Mouse (Mus musculus) thymus, postnatal 10 days (tissue): ENCODE measurements around the gene Mrgprd.

Experiments used
- DNase-seq, 2 experiments: peaks; one replicate each; pipeline ENCODE4 v3.0.0; 2021; ENCODE audit warnings: low spot score in 2 of 2

Mrgprd gene

DNA sequence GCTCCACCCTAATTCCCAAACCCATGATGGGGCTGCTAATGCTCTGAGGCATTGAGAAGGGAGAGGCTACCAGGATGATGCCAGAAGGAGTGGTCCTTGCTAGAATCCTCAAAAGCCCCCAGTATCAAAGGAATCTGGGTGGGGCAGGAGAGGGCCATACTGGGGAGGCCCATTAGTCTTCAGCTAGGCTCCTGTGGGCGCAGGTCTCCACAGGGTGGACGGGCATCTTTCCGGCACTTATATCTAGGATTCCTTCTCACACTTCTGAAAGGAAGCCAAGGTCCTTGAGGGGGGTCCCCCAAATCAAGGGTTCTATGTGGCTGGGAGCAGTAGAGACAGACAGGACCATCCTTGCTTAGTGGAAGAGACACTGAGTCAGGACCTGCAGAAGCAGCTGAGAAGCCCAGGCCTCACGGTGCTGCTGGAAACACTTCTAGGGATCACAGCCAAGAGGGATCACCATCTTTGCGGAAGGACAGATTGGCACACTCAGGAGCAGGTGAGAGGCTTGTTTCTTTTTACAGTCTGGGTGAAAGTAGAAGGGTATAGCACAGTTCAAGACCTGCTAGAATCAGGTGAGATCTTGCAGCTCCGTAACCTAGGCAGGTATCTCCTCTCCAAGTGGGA, at the start of gene Mrgprd:
TSS of gene Mrgprd (plus strand) at position 51 of the 627 bp plus-strand sequence.
- no peak for DNase-seq

DNA sequence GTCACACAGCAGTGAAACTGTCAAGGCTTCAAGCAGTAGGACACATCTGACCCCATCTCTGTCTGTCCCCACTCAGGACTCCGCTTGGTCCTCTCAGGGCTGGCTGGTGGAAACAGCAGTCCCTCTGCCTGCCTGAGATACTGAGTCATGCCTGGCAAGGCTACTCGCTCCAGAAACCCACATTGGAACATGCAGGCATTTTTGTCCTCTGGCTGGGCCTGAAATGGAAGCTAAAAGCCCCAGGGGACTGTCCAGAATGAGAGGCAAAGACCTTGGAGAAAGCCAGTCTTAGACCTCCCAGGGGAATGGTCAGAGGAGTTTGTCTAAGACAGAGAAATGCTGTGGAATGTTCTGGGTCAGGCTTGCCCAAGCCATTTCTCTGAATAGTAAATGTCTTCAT, 48.6 kb upstream of the Mrgprd start:
- DNase-seq = no peak

DNA sequence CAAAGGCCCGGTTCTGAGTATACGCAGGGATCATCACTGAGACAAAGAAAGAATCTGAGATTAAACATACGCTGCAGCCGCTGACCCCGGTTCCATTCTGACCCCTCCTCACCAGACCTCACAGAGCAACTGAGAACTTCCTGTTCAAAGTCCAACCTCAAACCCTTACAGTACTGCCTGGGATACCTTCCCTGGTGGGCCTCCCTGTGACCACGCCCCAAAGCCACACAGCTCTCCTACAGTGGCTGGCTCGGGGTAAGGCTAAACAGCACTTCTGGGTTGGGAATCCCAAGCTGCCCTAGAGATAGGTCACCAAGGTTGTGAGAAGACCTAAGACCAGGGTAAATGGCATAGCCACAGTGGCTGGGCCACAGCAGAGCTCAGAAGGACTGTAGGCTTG, 45.7 kb upstream of the Mrgprd start:
- no peak for DNase-seq

DNA sequence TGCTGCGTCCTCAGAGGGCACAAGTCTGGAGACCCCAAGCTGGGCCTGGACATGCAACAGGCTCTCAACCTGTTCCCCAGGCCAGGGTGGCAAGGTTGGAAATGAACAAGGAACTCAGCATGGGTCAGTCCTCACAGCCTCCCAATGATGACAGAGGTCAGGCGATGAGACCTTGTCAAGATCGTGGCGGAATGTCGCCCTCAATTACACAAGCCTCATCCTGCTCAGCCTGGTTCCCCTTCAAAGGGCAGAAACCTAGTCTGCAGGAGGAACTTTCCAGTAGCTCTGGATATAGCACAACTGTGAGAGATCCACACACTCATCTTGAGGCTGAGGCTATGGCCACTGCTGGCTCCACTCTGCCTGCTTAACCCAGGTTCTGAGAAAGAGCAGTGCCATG, 43.7 kb upstream of the Mrgprd start:
- no peak for DNase-seq

DNA sequence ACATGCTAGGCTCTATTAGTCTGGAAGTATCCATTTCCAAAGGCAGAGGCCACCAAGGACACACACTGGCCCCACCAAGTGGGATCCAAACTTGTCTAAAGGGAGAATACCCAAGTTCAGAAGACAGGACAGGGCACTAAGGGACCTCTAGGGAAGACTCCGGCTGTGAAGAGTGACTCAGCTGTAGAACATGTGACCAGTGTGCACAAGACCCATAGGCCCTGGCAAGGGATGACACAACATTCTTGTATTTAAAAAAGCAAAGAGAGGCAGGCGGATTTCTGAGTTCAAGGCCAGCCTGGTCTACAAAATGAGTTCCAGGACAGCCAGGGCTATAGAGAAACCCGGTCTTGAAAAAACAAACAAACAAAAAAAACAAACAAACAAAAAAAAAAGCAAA, 39.1 kb upstream of the Mrgprd start:
- DNase-seq = no peak

DNA sequence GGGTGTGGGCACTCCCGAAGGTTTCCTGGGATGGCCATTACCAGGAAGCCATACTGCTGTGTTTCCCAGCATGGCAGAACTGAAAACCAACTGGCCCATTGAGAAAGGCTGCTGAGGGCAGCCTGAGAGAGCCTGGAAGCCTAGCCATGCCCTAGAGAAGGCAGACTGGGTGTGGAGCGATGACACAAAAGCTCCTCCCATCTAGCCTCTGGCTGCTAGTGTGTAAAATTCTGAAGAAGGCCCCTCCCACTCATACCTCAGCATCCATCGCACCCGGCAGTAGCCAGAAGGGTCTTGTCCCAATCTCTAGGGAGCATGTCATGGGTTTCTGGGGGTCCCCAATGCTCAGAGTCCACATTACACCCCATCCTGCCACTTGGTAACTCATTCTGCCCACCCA, 33.2 kb upstream of the Mrgprd start:
- DNase-seq = no peak

DNA sequence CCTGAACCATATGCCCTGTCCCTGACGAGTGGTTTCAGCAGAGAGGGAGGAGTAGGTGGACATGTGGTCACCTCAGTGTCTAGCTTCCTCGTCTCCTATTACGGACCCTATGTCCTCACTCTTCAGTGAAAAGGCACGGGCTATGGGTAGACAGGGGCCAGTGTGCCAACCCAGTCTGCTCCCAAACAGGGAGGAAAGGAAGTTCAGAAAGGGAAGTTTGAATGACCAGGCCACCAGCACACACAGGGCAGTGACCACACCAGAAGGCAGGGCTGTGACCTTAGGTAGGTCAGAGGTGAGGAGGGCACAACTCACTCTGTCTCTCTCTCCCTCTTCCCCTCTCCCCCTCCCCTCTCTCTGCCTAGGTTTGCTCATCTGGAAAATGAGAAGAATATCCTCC, 31.6 kb upstream of the Mrgprd start:
- no peak for DNase-seq

DNA sequence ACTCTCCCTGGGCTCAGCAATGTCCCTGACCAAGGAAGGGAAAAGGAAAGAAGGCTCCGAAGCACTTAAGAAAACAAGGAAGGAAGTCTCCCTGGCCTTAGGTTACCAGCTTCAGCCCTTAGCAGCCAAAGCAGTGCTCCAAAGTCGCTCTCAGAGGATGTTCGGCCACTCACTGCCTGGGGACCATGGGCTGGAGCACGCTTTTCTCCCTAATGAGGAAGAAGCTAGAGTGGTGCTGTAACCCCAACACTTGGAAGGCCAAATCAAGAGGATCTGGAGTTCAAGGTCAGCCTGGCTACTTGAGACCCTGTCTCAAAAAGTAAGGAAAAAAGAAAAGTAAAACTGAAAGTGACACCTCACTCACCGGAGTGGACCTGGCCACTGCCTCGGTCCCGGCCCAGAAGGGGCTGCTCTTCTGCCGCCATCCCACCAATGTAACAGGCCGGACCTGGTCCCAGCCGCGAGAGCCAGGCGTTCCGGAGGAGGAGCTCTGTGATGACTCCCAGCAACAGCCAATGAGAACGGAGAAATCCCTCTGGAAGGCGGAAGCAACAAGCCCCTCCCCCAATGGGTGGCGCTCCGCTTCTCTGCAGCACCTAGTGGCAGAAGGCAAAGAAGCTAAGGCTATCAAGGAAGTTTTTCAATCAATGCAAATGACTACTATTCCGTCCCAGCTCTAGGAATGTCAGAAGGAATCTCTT, 31.0 kb upstream of the Mrgprd start, which contains the start of gene Tpcn2:
TSS of gene Tpcn2 (minus strand) at position 525 of the 701 bp plus-strand sequence.
- peak; percentile 83 to 90 for DNase-seq

DNA sequence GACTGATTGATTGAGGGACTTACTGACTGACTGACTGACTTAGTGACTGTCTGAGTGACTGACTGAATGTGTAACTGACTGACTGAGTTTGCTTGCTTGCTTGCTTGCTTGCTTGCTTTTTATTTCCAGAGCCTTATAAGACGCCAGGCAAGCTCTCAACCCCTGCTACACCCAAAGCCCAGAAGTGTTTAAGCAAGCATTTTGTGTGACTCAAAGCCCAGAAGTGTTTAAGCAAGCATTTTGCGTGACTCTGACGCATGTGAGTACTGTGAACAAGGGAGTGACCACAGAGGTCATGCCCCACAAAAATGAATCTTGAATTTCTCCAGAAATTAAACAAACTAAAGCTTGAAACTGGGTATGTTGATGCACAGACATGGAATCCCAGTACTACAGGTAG, 30.3 kb upstream of the Mrgprd start:
- no peak for DNase-seq

DNA sequence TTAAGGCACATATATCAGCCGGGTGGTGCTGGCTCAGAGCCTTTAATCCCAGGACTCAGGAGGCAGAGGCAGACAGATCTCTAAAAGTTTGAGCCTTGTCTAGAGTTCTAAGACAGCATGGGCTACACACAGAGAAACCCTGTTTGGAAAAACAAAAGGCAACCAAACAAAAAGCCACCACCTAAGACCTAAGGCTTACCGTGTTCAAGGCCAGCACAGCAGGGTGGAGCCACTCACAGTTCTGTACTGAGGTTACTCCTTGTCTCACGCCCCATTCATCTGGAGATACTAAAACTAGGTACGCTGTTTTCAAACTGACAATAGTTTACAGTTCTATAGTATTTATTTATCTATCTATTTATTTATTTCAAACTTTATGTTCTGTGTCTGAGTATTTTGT, 29.2 kb upstream of the Mrgprd start:
- DNase-seq = no peak

DNA sequence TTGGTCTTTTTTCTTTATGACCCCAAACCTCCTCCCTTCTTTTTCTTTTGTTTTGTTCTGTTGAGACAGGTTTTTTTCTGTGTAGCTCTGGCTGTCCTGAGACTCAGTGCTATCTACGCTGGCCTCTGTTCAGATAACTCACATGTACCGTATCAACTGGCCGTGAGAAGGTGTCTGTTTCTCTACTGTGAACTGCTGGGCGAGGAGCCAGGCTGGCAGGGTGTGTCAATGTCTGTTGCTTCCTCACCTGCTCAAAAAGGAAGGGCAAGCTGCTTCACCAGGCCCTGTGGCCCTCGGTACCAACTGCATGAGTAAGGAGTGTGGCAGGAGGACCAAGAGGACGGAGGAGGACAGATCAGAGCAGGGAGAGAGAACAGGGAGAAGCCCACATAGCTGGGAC, 27.2 kb upstream of the Mrgprd start:
- DNase-seq = no peak

DNA sequence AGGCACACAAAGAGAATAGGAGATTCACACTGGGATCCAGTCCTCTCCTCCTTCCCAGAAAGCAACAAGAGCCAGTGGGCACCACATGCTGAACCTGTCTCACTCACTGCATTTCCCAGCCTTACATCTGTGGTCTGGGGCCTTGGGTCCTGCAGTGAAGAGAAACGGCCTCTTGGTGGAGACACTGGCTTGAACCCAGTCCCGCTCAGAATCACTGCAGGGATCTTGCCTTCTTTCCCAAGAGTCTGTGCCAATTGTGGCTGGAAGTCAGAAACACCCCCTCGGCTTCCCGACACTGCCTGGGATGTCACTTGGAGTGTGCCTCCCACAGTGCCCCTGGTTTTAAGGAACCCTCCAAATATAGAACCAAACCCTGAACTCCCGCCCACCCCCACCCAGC, 25.3 kb upstream of the Mrgprd start:
- no peak for DNase-seq

DNA sequence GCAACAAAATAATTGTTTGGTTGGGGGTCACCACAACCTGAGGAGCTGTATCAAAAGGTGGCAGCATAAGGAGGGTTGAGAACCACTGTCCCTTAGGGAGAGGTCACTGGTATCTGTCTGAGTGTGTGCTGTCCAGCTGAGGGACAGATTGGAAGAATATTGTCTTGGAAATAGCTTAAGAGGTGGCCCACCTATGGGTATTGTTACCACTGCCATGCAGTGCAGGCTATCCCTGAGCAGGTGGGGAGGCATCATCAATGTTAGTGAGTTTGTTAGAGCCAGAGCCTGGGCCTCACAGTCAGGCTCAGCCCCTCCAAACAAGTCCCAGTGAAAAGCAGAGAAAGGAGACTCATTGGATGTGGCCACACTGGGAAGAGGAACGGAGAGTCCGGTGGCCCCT, 22.8 kb upstream of the Mrgprd start:
- DNase-seq = no peak

DNA sequence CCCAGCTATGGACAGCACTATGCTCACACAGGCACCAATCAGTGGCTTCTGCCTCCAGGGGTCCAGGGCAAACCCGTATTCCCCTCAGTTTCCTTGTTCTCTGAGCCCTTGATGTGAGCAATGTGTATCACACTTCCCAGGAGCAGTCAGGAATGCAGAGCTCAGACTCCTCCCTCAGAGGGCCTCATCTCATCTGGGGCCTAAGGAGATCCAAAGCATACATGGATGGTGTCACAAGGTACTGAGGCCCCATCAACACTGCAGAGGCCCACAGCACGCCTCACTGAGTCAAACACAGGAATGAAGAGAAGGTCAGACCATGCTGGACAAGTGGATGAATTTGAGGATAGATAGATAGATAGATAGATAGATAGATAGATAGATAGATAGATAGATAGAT, 21.9 kb upstream of the Mrgprd start:
- DNase-seq = no peak

DNA sequence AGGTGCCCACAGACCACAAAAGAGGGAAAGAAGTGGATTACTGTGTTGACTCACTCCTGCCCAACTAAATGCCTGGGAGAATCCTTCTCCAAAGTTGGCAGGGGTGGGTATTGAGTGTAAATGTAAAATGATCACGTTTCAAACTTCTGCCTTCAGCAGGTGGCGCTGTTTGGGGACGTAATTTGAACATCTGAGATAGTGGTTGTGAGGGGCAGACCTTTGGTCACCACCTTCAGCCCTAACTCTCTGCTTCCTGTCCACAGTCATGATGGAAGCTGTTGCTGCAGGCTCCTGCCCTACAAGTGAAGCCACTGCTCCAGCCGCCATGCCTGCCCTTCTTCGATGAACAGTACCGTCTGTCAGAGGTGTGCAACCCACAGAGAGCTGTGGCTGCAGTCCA, 20.8 kb upstream of the Mrgprd start:
- DNase-seq = peak in 1 of 2 experiments; percentile 33

DNA sequence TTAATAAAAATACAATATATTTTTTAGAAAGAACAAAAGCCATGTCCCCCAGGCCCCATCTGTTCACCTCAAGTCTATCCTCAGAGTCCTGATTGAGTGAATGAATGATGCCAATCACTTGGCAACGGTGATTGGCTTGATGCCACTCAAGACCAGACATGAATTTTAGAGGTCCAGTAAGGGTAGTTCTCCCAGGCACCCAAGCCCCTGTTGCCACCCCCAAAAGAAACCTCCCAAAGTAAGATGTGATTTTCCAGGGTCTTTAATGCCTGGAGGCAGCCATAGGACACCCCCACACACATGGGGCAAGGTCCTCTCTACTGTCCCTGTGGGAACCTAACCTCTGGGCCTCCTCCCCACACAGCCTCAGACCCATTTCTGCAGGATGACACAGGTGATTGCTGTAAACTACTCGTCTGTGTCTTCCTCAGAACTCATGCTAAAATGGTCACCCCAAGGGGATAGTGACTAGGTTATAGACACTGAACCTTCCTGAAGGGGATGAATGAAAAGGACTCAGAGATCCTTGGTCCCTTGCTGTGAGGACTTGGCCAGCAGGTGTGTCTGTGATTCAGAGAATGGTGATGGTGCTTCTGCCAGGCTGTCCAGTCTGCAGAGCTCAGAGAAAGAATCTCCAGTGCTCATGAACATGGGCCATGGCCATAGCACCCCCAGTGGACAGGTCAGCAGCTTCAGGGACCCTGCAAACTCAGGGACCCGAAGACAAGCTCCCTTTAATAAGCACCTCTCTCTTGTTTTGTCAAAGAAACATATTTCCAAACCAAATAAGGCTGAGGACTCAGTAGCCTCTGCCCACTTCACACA, 15.8 kb upstream of the Mrgprd start:
- no peak for DNase-seq

DNA sequence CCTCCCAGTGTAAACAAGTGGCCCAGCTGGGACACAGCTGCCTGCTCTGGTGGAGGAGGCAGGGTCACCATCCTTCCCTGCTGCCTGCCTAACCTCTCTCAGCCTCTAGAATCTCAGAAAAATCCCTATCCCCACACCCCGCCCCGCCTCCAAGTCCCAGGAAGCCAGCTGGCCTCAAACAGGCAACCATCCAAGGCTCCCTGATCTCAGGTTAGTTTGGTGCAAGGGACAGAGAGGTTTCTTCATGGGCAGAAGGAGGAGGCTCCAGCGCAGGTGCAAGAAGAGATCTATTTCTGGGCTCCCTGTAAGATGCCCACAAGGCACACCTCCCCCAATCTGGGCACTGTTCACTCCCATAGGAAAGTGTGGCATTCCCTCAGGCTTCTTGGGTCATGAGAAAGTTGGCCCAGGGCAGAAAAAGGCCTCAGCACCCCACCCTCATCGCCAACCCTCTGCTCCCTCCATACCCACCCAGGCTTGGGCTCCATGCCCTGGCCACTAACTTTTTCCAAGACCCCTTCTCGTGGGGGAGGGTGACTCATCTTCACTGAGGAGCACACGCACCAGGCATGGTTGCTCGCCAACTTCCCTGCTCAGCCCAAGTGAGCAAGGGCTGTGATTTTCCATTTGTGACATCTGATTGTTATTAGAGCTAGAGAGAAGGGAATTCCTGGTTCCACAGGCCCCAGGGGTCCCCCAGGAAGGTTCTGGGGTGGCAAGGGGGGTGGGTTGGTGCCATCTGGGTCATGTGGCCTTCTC, 14.9 kb upstream of the Mrgprd start:
- no peak for DNase-seq

DNA sequence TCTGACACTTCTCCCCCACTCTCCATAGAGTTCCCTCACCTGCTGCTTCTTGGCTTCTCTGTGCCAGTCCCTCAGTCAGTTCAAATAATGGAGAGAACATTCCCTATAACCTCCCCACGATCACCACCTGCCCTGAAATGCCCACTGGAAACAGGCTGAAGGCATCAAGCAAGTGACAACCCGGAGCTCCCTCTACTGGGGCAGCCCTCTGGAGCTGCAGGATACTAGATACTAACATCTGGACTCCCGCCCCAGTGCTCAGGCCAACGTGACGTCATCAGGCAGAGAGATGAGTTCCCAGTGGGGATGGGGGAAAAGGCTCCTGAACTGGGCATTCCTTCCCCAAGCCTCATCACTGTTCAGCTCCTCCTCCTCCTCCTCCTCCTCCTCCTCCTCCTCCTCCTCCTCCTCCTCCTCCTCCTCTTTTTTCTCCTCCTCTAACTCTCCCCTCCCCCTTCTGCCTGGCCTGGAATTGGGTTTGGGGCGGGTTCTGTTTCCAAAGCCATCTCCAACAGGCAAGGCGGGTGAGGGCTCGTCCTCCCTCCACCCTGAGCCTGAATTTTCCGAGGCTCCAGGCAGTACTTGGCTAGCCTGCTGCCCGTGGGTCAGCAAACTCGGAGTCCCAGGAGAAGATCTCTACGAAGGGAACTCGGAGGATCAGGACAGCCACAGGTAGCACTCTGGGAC, 14.2 kb upstream of the Mrgprd start, which contains the start of gene Mrgprf:
TSS of gene Mrgprf (plus strand) at position 508 of the 687 bp plus-strand sequence.
- no peak for DNase-seq

DNA sequence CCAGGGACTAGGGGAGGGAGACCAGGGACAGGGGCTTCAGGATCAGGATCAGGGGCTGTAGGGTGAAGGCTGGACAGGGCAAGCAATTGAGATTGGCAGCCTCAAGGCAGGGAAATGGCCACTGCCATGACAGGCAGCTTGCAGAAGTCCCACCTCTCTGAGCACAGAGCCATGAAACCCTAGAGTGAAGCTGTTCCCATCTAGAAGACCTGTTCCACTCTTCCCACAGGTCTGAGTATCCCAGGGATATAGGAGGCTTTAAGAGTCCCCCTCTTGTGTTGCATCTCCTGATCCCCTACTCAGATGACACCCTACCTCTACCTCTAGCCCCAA, 13.7 kb upstream of the Mrgprd start:
- no peak for DNase-seq

DNA sequence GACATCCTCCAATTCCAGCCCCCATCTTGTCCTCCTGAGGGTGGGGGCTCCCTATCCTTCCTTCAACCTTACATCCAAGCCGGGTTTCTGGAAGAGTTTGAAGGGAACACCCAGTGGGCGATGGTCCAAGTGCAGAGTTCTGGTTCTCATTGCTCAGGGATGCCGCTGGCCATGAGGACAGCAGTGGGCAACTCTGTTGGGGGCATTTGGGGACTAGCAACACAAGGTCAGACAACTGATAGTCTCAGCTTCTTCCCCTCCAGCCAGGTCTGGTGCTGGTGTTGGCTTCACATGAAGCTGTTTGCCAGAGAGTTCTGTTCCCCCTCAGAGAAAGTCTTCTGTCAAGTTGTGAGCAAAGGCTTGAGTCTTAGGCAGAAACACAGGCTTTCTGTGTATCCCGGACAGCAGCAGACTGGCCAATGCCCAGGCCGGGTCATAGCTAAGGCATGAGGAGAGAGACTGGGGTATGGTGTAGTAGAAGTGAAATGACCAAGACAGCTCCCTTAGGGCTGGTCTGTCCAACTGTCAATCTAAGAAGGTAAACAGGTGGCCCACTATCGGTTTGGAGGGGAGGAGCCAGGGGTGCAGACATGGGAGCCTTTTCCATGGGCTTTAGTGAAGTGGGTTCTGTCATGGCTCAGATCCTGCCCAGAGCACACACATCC, 13.2 kb upstream of the Mrgprd start:
- no peak for DNase-seq
